Mouse (Mus musculus) spleen, embryonic (tissue): ENCODE measurements around the gene Kit.

ENCODE experiments used
- CTCF ChIA-PET: fragments of 350-600 bp; sonication (Branson Sonifier 250); formaldehyde crosslinking; loops from one replicate; lab custom pipeline; 2022; lab: Charles Lee

Gene Kit

DNA sequence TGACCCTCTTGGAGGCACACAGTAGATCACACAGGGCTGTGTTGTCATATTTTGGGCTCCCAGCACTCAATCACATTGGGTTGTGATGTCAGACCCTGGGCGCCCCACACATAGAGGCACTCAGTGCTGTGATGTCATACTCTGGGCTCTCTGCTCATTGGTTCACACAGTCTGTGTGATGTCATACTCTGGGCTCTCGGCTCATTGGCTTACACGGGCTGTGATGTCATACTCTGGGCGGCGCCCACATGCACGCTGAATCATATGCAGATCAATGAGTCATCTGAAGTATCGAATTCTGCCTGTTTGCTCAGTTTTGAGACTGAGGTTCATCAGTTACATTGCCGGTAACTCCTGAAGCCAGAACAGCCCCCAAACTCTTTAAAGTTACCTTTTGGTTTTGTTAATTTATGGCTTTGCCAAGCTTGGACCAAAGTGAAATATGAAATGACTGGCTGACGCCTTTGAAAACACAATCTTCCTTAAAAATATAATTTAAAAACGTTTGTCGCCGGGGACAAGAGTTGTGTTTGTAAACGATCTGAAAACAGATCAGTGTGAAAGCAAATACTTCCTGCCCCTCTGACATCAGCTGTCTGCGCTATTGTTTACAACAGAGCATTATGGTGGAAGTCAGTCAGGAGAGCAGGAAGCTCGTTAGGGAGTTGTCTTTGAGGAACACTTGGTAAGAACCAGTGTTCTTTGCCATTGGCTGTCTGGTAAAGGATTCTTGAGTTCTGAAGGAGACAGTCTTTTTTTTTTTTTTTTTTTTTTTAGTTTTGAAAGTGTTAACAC, 15.0 kb downstream of the Kit start:
- CTCF ChIA-PET = no interaction called here

DNA sequence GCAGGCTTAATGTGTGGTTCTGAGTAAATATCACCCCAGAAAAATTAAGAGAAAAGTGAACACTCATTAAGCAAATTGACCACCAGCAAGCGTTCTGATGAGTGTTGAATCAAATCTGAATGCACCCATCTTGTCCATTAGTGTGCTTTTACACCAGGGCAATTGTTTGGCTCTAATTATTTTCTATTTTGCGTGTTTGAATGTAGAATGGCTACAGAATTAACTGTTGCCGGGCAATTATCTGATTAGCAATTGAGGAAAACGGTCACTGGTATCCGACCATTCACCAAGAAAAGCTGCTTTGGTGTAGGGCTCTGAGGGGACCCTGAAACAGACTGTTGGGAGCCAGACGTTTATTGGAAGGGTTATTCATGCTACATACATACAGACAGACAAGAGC, 16.2 kb downstream of the Kit start:
- CTCF ChIA-PET = no interaction called here

DNA sequence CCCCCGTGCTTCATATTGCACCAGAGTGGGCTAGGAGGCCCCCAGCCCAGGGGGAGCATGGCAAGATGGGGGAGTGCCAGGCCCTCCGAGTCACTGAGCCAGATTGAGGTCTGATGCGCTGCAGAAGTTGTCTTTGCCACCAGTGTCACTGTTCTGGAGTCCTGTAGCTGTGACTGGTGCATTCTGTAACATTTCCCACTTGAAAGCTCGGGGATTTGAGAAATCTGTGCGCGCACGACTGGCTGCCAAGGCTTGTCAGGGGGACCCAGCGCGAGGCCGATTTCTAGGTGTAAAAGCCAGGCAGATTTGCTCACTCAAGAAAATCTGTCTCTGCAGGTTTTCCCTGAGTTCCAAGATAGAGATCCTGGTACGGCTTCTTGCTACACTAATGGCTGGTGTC, 16.9 kb downstream of the Kit start:
- CTCF ChIA-PET = no interaction called here

DNA sequence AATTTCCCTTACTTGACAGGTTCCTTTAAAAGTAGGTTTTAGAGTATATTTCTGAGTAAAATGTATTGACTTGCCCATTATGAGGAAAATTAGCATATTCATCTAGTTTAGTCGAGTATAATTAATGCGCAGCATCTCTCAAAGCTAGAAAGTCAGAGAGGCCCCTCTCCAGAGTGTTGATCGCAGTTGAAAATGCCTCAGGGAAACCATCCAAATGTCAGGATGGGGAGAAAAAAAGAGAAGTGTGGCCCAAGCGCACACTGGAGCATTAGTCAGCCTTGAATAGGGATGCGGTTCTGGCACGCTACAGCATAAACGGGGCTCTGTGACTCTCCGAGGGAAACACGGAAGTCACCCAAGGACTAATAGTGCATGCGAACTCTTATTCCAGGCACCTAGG, 20.6 kb downstream of the Kit start:
- CTCF ChIA-PET = no interaction called here

DNA sequence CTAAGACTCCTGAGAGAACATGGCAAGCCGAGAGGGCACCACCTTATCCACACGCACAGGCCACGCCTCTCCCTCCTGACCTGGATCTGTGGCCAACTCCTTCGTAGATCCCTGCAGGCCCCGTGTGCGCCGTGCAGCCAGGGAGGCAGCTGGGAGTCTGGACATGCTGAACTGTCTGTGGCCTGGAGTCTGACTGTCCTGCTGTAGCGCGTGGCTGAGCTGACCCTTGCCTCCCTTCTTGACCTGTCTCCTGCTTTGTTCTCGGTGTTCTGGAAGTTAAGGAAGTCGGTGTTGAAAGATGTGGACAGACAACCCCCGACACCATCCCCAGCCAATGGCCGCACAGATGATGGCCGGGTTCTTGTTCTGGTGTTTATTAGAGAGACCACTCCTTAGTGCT, 21.5 kb downstream of the Kit start:
- CTCF ChIA-PET = no interaction called here

DNA sequence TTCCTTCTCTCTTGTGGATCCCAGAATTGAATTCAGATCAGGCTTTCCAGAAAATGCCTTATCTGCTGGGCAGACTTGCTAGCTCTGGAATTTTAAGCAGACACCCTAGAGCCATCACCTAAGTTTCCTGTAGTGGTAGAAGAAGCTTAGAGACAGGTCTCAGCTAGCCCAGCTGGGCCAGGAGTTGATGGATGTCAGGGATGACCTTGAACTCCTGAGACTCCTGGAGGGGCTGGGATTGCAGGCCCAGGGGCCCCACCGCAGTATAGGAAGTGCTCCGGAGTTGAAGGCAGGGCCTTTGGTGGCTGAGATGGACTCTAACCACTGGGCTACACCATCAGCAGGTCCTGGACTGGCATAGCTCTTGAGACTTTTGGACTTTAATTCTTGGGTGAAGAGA, 22.6 kb downstream of the Kit start:
- CTCF ChIA-PET = no interaction called here

DNA sequence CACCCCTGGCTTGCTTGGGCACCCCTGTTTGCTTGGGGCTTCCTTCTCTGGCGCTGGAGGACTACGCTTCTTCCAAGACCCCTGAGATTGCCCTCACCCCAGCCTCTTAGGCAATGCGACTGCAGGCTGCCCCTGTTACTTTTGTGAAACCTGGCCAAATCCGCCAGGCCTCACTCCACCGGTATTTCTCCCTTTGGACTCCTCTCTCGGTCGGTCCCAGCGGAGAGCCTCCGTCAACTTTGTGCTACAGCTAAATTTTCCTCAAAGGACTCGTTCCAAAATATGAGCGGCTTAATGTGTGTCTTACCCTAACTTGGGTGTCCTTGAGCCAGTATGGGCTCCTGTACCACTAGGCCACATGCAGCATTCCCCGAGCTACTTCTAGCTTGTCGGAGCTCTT, 23.8 kb downstream of the Kit start:
- CTCF ChIA-PET = no interaction called here

DNA sequence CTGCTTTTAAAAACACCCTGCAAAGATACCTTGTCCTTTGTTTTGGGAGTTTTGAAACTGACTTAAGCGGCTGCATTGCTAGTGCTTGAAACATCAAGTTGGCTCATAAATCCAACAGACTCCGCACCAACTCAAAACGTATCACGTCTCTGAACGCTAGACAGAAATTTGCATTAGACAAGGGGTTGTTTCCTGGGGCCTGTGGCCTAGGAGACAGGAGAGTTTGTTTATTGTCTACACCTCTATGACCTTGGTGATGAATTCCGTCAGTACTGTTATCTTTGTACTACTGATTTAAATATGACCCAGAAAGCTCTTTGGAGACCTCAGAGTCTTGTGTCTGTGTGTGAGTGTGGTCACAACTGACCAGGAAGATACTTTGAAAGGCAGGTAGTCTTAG, 25.3 kb downstream of the Kit start:
- CTCF ChIA-PET = no interaction called here

DNA sequence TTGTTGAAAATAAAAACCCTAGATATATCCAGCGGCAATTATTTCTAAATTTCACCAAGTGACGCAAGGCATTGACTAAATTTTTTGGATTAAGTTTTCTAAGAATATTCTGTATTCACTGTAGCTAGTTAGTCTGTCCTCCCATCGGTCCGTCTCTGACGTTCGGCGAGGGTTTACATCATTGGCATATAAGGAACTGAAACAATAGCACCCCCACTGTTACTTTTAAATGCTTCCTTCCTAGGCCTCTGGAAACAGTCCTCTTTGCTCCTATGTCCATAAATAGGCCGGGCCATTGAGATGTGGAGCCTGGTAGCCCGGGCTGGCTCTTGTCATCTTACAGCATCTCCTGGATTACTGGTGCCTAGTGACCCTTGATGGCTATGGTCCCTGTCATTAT, 29.5 kb downstream of the Kit start:
- CTCF ChIA-PET = no interaction called here

DNA sequence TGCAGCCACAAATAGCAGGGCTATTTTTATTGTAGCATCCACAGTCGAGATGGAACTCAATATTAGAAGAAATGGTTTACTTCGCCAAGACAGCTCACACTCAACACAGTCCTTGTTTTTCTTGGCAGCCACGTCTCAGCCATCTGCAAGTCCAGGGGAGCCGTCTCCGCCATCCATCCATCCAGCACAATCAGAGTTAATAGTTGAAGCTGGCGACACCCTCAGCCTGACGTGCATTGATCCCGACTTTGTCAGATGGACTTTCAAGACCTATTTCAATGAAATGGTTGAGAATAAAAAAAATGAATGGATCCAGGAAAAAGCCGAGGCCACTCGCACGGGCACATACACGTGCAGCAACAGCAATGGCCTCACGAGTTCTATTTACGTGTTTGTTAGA, 32.2 kb downstream of the Kit start:
- CTCF ChIA-PET = no interaction called here

DNA sequence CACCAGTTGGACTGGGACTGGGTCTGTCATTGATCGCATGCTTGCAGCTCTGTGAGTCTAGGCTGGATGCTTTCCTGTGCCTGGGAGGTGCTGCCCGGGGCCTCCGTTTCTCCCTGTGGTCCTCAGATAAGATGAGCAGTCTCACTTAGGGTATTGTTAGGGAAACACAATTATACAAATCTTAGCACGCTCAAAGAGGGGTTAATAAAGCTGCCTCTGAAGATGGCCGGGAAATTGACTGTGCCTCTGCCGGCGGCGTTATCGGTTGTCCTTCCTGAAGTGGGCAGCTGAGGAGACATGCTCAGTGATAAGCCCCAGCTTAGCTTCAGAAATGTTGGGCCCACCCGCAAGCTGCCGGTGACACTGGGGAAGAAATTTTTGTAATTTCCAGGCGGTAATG, 33.3 kb downstream of the Kit start:
- CTCF ChIA-PET = no interaction called here

DNA sequence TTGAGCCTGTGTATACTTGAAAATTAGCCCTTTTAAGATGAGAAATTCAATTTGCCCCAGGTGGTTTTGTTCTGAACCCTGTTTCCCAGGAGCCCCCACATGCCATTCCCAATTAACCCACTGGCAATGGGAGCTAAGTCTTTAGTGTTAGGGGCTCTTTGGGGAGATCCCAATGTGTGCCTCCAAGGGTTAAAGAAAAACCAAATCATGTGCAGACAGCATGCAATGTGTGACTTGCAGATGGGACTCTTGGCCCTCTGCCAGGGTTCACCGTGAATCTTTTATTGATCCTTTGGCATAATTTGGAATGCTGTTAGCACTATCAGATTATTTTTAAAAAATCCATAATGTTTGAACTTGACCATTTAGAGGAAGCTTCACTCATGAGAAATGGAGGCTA, 37.7 kb downstream of the Kit start:
- CTCF ChIA-PET = no interaction called here

DNA sequence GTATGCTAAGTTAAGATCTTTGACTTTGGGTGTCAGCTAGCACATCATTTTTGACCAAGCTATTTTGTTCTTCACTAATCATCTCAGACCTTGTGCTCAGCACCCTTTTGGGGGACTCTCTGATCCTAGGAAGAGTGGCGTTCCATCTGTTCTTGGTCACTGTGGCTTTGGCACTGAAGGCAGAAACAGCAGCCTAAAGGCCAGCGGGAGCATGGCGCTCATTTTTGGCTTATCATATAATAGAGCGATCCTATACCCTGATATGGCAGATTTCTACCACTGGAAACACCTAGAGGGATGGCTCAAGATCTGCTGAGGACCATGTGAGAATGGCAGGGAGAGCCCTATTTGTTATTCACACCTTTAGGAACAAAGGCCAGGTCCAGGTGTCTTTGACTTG, 38.2 kb downstream of the Kit start:
- CTCF ChIA-PET = interaction anchor here (0.7 kb wide), 1 partner anchor 11 kb away, joined by 3 read pairs; no protein-coding TSS in a partner anchor

DNA sequence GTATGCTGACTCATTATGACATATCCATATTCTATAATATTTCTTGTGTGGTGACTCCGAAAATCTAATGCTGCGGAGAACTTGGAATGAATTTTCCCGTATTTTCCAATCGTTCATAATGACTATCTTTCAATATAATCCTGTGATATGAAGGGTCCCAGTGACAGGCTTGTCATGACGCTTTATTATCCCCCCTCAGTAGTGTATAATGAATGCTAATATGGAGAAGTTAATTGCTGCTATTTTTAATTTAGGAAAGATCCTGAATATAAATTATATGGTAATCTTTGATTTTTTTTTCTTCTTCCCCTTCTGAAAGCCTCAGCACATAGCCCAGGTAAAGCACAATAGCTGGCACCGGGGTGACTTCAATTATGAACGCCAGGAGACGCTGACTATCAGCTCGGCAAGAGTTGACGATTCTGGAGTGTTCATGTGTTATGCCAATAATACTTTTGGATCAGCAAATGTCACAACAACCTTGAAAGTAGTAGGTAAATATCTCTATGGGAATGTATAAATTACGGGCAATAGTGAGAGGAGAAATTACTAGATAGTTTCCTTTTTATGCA, 40.4 kb downstream of the Kit start:
- CTCF ChIA-PET = no interaction called here

DNA sequence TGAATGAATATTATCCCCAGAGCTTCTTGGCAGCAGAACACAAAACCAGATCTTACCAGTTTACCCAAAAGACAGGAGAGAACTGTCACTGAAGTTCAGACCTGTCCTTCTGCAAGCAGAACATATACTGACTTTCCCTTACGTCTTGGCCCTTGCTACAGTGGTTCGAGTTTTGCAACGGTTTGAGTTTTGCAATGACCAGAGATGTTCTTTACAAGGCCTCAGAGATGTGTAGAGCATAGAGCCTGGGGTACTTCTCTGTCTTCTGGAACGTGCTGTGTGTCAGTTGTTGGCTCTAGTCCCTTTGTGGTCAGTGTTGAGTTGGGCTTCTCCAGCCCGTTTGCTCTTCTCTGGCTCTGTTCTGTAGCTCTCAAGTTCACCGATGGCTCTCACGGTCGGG, 40.9 kb downstream of the Kit start:
- CTCF ChIA-PET = no interaction called here

DNA sequence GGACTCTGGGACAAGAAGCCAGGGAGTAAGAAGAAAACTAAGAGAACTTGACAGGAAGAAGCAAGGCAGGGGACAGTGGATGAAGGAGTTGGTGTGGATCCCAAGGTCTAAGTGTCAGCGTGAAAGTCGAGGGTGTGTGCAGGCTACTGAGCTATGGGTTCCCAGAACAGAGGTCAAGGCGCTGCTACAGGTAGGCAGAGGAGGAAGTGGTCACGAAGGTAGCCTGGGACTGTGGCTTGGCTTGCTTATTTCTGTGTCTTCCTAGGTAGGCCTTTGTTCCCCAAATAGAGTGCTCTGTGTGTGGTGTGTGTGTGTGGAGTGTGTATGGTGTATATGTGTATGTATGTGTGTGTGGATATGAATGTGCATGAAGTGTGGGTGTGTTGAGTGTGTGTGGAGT, 47.7 kb downstream of the Kit start:
- CTCF ChIA-PET = interaction anchor here (0.6 kb wide), 1 partner anchor 90 kb away, joined by 8 read pairs; no protein-coding TSS in a partner anchor

DNA sequence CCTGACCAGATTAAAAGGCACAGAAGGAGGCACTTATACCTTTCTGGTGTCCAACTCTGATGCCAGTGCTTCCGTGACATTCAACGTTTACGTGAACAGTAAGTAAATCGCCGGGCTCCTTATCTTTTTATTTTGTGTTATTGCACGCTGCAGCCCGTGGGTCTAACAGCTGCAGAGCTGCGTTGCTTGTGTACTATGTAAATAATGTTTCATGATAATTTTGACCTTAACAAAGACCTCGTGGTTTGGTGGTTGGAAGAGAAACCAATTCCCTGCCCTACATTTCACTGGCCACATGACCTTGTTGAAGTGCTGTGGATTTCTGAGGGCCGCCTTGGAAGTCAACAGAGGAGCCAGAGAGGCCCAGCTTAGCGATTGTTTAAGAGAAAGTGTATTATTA, 48.3 kb downstream of the Kit start:
- CTCF ChIA-PET = no interaction called here

DNA sequence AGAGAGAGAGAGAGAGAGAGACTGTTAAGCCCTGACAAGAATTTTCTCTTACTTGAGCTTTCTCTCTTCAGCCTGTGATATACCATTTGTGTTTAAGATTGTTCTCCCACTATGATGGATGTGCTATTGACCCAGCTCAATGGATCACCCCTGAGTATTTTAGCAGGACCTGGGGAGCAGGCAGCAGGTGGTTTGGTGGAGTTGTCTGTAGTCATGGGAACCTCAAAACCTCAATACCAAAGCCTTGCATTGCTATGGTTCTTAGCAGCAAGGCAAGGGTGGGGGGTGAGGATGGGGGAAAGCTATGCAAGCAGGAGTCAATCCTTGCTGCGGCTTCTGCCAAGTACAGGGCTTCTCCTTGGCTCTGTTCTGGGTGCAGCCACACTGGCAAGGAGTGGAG, 48.8 kb downstream of the Kit start:
- CTCF ChIA-PET = interaction anchor here (0.6 kb wide), 1 partner anchor 42 kb away, joined by 10 read pairs; no protein-coding TSS in a partner anchor

DNA sequence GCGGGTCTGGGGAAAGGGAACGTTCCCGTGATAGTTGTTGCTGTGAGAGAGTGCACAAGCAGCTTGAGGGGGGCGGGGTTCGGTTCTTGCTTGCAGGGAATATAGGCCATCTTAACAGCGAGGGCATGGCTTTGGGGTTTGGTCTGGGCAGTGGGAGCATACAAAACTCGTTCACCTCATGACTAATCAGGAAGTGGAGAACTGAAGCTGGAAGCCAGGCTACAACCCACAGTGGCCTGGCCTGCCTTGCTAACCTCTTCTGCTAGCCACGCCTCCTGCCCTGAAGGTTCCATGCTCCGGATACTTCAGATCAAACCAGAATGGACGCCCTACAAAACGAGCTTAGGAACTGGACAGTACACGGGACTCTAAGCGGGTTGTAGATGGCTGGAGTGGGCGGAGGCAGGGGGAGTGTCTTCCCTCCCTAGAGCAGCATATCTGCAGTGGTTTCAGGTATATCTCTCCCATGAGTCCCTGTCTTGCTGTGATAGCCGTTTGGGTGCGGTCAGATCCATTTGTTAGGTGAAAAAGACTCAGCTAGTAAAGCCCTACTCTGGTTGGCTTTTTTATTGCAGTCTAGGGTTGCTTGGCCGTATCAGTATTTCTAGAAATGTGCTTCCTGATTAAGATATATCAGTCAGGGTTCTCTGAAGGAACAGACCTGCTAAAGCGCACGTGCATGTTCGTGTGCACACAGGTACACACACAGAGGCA, 49.4 kb downstream of the Kit start:
- CTCF ChIA-PET = interaction anchor here (0.5 to 0.6 kb wide), 2 partner anchors 23 to 41 kb away, joined by 3 to 10 read pairs; no protein-coding TSS in a partner anchor

DNA sequence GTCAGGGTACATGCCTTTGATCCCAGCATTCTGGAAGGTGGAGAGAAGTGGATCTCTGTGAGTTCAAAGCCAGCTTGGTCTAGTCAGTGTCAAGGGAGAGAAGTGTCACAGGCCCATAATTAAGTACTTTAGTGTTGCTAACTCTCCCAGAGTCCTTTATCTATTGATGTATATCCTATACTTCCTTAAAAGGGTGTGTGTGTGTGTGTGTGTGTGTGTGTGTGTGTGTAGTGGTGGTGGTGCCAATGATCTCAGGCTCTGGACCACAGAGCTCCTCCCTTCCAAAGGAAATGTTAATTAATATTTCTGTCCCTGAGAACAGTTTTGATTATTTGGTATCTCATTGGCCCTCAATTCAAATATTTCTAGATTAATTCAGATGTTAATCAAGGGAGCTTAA, 50.3 kb downstream of the Kit start:
- CTCF ChIA-PET = interaction anchor here (0.5 kb wide), 1 partner anchor 23 kb away, joined by 3 read pairs; no protein-coding TSS in a partner anchor

DNA sequence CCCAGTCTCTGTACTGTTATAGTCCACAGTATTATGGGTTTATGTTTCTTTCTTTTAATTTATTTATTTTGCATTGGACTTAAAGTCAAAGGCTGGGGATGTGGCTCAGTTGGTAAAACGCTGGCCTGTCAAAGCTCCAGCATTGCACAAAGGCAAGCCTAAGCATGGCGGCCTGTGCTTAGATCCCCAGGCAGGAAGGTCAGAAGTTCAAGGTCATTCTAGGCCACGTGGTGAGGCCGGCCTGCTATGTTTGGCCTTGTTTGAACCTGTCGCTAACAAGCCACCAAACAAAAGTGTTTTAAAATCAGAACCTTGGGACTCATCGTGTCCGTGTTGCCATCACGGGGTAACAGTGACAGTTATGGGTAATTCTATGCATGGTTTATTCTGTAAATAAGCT, 51.6 kb downstream of the Kit start:
- CTCF ChIA-PET = no interaction called here

DNA sequence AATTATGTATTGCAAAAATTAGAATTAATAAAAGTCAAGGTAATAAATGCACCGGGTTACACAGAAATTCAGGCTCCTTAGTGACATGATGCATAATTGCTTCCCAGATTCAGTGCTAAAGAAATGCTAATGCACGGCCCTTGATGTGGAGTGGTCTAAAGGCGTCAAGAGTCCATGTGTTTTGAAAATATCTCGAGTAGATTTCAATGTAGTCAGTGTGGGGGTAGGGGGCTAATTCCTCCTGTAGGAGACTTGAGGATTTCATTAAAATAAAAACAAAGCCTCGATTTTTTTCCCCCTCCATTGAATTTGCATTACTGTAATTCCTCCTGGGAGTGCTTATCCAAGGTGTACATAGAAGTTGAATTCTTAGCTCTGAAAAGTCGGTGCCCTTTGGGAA, 52.0 kb downstream of the Kit start:
- CTCF ChIA-PET = no interaction called here

DNA sequence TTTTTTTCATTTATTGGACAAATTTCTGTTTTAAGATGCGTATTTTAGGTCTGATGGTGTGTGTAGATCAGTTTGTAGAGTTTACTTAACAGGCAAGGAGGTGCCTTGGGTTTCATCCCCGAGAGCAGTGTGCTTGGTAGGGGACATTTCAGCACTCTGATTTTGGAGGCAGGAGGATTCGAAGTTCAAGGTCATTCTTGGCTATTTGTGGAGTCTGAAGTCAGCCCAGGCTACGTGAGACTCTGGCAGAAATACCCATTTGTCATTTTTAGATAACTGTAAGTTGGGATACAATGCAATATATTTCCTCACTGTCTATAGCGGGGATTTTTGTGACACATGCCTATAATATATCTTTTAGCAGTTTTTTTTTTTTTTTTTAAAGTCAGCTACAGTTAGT, 57.5 kb downstream of the Kit start:
- CTCF ChIA-PET = no interaction called here
